Mouse (Mus musculus) cortical plate, adult 2 months (tissue): Measurements from ENCODE around the gene Pla2g4b. TPM values are rescaled to one million over a fixed set of nuclear protein-coding genes. Genes with fewer than 3 reads are reported as not detected.

Experiments
- H3K27ac ChIP-seq: fragments of 200-500 bp; 2 replicates; pipeline ENCODE4 v1.5.1; 2012; ENCODE audit warnings: low read length, control low read depth, inconsistent platforms; ENCODE audit not compliant: insufficient read depth
- H3K4me1 ChIP-seq: fragments of 200-500 bp; 2 replicates; pipeline ENCODE4 v1.6.1; 2011; ENCODE audit warnings: low read length; ENCODE audit not compliant: control insufficient read depth, insufficient read depth
- H3K4me3 ChIP-seq: fragments of 200-500 bp; 2 replicates; pipeline ENCODE4 v1.5.1; 2011; ENCODE audit warnings: mild to moderate bottlenecking, low read length, control low read depth; ENCODE audit not compliant: insufficient read depth
- CTCF ChIP-seq: fragments of 200-500 bp; IDR thresholded peaks from 2 replicates; pipeline ENCODE4 v1.5.1; 2011; ENCODE audit warnings: mild to moderate bottlenecking, control low read depth, low read length; ENCODE audit not compliant: insufficient read depth; ENCODE audit errors: extremely low read depth
- POLR2A ChIP-seq: fragments of 200-500 bp; IDR thresholded peaks from 2 replicates; pipeline ENCODE4 v1.6.1; 2011; ENCODE audit warnings: mild to moderate bottlenecking, low read length, control low read depth; ENCODE audit not compliant: insufficient read depth; ENCODE audit errors: extremely low read depth
- polyA plus RNA-seq: library from polyadenylated mRNA; depleted of rRNA; stranded (reverse); fragments of >200 nt; gene quantifications from 2 replicates; pipeline ENCODE4 v1.2.3, GENCODE M21; 2012; rRNA removed

The Pla2g4b gene
- polyA plus RNA-seq, 1 experiment, result 4.4 TPM

- TF ChIP-seq POLR2A (no peak), CTCF (no peak)
- Histone ChIP-seq H3K4me1 (peaks cover 11% of the 10 kb centered on the region), H3K4me3 (no peak overlapping the region), H3K27ac (no peak overlapping the region)
Observed at GRCm38 (mm10) chr2:120069466-120069990, 36.3 kb downstream of the Pla2g4b start.

DNA sequence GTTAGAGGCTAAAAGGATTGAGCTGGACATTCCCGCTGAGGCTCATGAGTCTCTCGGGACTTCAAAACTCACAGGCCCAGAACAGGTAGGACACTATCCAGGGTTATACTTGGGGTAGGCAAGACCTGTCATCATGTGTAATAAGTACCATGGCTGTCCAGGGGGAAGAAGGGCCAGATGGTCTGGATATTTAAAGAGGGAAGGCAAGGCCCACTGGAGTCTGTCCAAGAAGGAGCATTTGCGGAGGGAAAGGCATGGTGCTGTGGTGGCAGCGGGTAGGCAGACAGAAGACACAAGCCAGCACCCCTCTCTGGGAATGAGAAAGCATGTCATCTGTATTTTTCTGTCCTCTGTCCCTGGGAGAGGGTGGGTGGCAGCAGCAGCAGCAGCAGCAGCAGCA is 40.9 kb downstream of the Pla2g4b start:
- TF ChIP-seq POLR2A (no peak), CTCF (no peak)
- no peak overlapping the region for H3K4me3 ChIP-seq
- H3K4me1 ChIP-seq, result peaks cover 8% of the 10 kb centered on the region
- H3K27ac ChIP-seq, result no peak overlapping the region

DNA sequence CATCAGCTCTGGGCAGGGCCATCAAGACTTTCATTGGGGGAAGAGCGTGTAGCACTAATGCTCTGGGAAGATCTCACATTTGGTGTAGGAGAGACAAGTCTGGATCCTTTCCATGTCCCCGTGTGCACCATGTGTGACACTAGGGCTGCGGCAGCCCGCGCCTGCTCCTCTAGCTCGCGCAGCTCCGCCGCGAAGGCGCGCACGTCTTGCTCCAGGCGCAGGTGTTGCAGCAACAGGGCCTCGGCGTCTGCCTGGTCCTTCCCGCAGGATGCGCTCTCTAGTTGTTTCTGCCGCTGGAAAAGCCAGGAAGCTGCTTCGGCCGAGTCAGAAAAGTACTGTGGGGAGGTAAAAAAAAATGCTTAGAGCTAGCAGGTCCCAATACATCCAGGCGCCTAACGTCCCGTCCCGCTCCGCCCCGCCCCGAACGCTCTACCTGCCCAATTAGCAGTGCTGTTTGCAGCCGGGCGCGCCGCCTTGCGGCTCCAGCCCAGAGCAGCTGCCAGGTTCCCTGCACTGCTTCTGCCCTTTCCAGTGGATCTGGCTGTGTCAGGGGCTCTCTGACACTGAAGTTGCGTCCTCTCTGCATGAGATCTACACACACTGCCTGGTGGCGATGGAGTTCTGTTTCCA is 43.0 kb downstream of the Pla2g4b start:
- no peak overlapping the region for H3K27ac ChIP-seq
- TF ChIP-seq POLR2A (no peak), CTCF (0 out of 2 replicates have a peak, but pooled peaks have one; percentile 23)
- H3K4me1 ChIP-seq, result peaks cover 2% of the 10 kb centered on the region
- H3K4me3 ChIP-seq, result peak overlapping the region; percentile 21; the same call in 1 of the 2 replicates

GRCm38 (mm10) chr2:120082416-120082815 is 49.2 kb downstream of the Pla2g4b start:
- TF ChIP-seq POLR2A (no peak), CTCF (no peak)
- H3K4me3 ChIP-seq, result no peak overlapping the region
- no peaks in the 10 kb centered on the region for H3K4me1 ChIP-seq
- no peak overlapping the region for H3K27ac ChIP-seq

DNA sequence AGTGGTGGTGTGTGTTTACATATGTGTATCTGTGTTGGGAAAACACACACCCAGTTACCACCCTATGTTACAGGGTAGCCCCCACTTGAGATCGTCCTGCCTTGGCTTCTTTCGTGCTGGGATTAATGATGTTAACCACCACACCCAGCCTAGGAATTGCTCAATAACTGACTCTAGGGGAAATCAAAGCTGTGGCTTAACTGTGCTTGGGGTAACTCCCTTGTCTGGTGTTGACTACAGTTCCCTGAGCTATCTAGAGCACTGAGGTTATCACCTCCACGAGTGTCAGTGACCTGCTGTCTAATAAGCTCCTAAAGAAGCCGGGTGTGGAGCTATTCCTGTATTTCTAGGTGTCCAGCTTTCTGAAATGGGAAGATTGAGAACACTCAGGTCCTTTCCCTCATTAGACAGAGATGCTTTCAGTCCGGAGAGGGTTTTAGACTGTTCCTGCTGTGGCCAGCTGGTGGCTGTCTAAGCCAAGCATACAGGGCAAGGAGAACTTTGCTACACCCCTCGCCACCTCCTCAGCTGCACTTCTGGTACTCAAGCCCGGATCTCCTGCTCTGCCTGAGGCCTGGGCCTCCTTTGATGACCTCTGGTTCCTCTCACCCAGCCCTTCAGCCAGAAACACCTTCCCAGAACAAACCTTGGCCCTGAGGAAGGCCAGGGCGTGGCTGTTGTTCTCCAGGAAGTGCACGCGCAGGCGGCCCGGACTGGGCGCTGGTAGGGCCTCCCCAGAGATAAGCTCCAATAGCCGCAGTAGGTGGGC is 51.6 kb downstream of the Pla2g4b start:
- H3K27ac ChIP-seq, result no peak overlapping the region
- TF ChIP-seq POLR2A (no peak), CTCF (peak; percentile 70)
- H3K4me3 ChIP-seq, result no peak overlapping the region
- no peaks in the 10 kb centered on the region for H3K4me1 ChIP-seq

- Histone ChIP-seq H3K27ac (no peak overlapping the region), H3K4me3 (no peak overlapping the region), H3K4me1 (no peaks in the 10 kb centered on the region)
- no peak for TF ChIP-seq CTCF
- TF ChIP-seq POLR2A, result no peak
Observed at GRCm38 (mm10) chr2:120086038-120086437, 52.8 kb downstream of the Pla2g4b start.

- Histone ChIP-seq H3K27ac (no peak overlapping the region), H3K4me3 (no peak overlapping the region), H3K4me1 (no peaks in the 10 kb centered on the region)
- TF ChIP-seq CTCF (no peak), POLR2A (no peak)
Observed at GRCm38 (mm10) chr2:120087391-120087790, 54.2 kb downstream of the Pla2g4b start.

- Histone ChIP-seq H3K27ac (no peak overlapping the region), H3K4me3 (no peak overlapping the region), H3K4me1 (no peaks in the 10 kb centered on the region)
- no peak for TF ChIP-seq POLR2A
- TF ChIP-seq CTCF, result no peak
Observed at GRCm38 (mm10) chr2:120087897-120088296, 54.7 kb downstream of the Pla2g4b start.

DNA sequence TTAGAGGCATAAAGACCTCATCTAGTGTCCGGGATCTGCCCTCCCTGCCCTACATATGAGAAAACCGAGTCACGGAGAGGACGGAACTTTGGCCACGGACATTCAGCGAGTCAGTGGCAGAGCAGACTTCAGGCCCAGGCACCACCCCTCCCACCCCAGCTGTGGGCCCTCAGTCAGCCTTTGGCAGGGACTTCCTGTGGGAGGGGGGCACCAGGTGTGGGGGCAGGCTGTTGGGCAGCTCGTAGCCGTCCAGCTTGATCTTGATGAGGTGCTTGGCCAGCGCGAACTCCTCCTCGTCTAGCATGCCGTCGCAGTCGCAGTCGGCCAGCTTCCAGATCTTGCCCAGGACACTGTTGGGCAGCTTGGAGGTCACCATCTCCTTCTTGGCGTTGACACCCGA is 57.8 kb downstream of the Pla2g4b start:
- Histone ChIP-seq H3K4me1 (no peaks in the 10 kb centered on the region), H3K4me3 (no peak overlapping the region), H3K27ac (no peak overlapping the region)
- TF ChIP-seq POLR2A, result no peak
- TF ChIP-seq CTCF, result no peak

Other genes with a start within 250 kb of the Pla2g4b start
- gene Rpap1, start 245.9 kb upstream of the Pla2g4b start, polyA plus RNA-seq, result 14.6 and 15.4 TPM in 2 replicates
- 164 and 169 TPM in 2 replicates for gene Tyro3, start 235.7 kb upstream of the Pla2g4b start, polyA plus RNA-seq
- 15.3 and 15.8 TPM in 2 replicates for gene Mga, start 136.2 kb upstream of the Pla2g4b start, polyA plus RNA-seq
- 35.6 and 36.8 TPM in 2 replicates for gene Mapkbp1, start 60.7 kb upstream of the Pla2g4b start, polyA plus RNA-seq
- 6.1 and 6.6 TPM in 2 replicates for gene Jmjd7, start 5.9 kb upstream of the Pla2g4b start, polyA plus RNA-seq
- gene Gm28042, start 5.9 kb upstream of the Pla2g4b start, polyA plus RNA-seq, result 2.4 and 2.5 TPM in 2 replicates
- 9.1 and 10.6 TPM in 2 replicates for gene Ehd4, start 121.2 kb downstream of the Pla2g4b start, polyA plus RNA-seq
- gene Pla2g4e, start 211.9 kb downstream of the Pla2g4b start, polyA plus RNA-seq, result 17.2 and 20.5 TPM in 2 replicates